Mouse (Mus musculus) lung, adult 2 months (tissue): ENCODE data around the gene Col23a1. TPM values are rescaled to one million over a fixed set of nuclear protein-coding genes. Genes with fewer than 3 reads are reported as not detected.

ENCODE experiments used
- DNase-seq: peaks from one replicate; pipeline ENCODE4 v3.0.0; 2022
- H3K4me1 ChIP-seq: fragments of 200-500 bp; 2 replicates; pipeline ENCODE4 v1.6.1; 2011; ENCODE audit warnings: low read length; ENCODE audit not compliant: control insufficient read depth, insufficient read depth
- H3K4me3 ChIP-seq: fragments of 200-500 bp; replicated peaks from 2 replicates; pipeline ENCODE3; 2011; ENCODE audit warnings: low read depth, mild to moderate bottlenecking, control low read depth, low read length; ENCODE audit errors: extremely low read depth
- CTCF ChIP-seq: fragments of 200-500 bp; IDR thresholded peaks from 2 replicates; pipeline ENCODE4 v1.5.1; 2011; ENCODE audit warnings: mild to moderate bottlenecking, low read length, control low read depth; ENCODE audit not compliant: insufficient read depth
- POLR2A ChIP-seq: fragments of 200-500 bp; IDR thresholded peaks from 2 replicates; pipeline ENCODE4 v1.6.1; 2011; ENCODE audit warnings: low read depth, mild to moderate bottlenecking, control low read depth, low read length, borderline replicate concordance; ENCODE audit errors: extremely low read depth
- WGBS: fragments of 180-500 bp; shearing (Covaris S2); methylation state at CpG from one replicate; pipeline ENCODE4 v1.1.7; 2018; 5-methylcytosine and 5-hydroxymethylcytosine counted together
- polyA plus RNA-seq: library from polyadenylated mRNA; depleted of rRNA; stranded (reverse); fragments of >200 nt; gene quantifications from 2 replicates; pipeline ENCODE4 v1.2.3, GENCODE M21; 2012

The Col23a1 gene
- polyA plus RNA-seq, 1 experiment, result 27.1 TPM

DNA sequence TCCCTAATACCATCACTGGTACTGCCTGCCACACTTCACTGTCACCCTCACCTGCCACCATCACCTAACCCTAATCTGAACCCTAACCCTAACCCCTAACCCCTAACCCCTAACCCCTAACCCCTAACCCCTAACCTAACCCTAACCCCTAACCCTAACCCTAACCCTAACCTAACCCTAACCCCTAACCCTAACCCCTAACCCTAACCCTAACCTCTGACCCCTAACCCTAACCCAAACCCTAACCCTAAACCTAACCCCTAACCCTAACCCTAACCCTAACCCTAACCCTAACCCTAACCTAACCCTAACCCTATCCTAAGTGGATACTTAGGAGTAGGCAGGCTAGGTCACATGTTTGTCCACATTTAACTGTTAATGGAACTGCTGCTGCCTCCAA, 165.8 kb downstream of the Col23a1 start:
- TF ChIP-seq POLR2A, result no peak
- TF ChIP-seq CTCF, result no peak
- H3K4me3 ChIP-seq, result no peak overlapping the region
- no peak for DNase-seq
- no peaks in the 10 kb centered on the region for H3K4me1 ChIP-seq

DNA sequence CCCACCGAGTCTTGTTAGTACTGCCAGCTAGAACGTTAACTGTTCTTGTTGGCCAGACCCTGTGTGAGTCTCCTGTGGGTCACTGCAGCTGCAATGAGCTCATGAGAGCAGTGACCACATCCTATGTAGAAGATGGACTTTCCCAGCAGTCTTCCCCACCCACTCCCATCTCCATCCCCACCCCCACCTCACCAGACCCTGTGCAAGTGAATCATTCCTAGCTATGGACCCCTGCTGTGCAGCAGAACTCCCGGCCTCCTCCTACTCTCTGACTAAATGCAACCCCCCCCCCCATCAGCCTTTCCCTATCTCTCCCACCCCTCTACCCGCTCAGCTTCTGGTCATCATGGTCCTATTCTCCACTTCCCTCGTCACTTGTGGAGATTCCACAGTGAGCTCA, 167.9 kb downstream of the Col23a1 start:
- H3K4me1 ChIP-seq, result no peaks in the 10 kb centered on the region
- TF ChIP-seq POLR2A, result no peak
- TF ChIP-seq CTCF, result no peak
- WGBS, result 58% methylated on average over 5 of the region's 5 CpGs
- no peak for DNase-seq
- no peak overlapping the region for H3K4me3 ChIP-seq

DNA sequence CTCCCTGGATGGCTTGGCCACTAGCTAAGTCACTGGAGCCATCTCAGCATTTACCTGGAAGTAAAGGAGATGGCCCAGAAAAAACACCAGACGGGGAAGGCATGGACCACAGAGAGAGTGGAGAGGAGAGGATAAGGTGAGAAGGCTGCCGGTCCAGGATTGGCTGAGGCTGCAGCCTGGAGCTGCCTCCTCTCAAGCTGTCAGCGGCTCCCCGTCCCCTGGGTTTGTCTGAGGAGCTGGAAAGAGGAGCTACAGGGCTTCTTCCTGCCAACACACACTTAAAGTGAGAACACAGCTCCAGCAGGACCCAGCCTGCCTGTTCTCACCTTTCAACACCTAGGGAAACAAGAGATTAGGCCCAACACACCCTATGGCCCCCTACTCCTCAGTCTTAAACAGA, 168.9 kb downstream of the Col23a1 start:
- 52% methylated on average over 4 of the region's 4 CpGs for WGBS
- H3K4me3 ChIP-seq, result no peak overlapping the region

DNA sequence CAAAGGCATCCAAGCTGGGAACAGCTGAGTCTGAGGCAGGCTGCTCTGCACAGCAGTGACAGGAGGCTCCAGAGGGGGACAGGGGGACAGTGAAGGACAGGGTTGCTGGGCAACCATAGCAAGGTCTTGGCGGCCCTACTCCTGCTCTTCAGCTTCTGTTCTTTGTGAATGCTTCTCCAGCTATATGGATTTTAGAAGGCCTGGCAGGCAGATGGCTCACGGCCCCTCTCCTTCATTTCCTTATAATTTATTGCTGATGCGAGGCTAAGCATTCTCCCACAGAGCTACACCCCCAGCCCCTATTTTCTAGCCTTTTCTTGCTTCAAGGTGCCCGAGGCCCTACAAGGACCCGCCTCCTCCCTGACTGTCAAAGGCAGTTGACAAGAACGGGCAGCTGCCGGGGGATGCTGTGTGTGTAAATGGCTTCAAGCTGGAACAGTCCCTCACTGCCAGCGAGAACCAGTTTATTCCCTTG, 169.9 kb downstream of the Col23a1 start:
- H3K4me1 ChIP-seq, result no peaks in the 10 kb centered on the region
- TF ChIP-seq CTCF (no peak), POLR2A (no peak)
- DNase-seq, result no peak
- H3K4me3 ChIP-seq, result no peak overlapping the region
- 70% methylated on average over 8 of the region's 8 CpGs for WGBS

More for the DNA sequence above, 168.9 kb downstream of the Col23a1 start:
- DNase-seq, result no peak
- H3K4me1 ChIP-seq, result no peaks in the 10 kb centered on the region
- TF ChIP-seq POLR2A, result no peak

DNA sequence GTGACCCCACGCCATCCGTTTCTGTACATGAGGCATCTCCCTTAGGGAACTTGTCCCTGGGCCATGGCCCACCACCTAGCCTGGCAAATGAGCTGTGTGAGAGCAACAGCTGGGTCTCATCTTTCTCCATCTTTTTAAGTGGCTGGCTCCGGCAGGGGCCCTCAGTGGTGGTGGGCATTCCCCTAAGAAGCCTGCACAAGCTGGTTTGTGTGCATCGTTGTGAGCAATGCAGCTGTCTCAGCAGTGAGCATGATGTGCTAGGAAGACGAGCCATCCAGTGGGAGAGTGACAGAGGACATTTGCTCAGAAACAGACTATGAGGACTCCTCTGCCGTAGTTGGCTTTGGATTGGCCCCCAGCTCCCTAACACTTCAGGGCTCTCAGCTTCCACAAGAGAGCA, 179.0 kb downstream of the Col23a1 start:
- 66% methylated on average over 6 of the region's 6 CpGs for WGBS
- no peak overlapping the region for H3K4me3 ChIP-seq
- TF ChIP-seq CTCF (no peak), POLR2A (no peak)
- H3K4me1 ChIP-seq, result peaks cover 10% of the 10 kb centered on the region
- no peak for DNase-seq

DNA sequence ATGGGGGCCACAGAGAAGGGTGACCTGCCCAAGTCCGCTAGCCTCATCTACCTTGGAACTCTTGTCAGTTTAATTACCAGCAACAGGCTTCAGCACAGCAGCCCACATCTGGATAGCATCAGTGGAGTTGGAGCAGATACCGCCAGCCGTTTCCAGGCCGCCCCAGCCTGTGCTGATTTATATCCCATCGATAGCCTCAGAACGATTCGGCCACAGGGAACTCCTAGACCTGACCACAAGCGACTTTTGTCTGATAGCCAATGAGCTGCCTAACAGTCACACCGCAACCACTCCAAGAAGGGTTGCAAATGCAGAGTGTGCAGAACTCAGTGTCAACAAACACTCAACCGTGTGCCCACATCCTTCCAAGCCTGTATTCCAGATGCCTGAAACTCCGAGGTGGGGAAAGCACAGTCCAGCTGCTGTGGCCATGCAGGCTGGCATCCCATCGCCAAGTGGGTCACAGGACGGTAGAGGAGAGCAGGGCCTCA, 179.7 kb downstream of the Col23a1 start:
- TF ChIP-seq POLR2A (no peak), CTCF (no peak)
- peak; percentile 18 for DNase-seq
- WGBS, result 45% methylated on average over 13 of the region's 13 CpGs
- peaks cover 10% of the 10 kb centered on the region for H3K4me1 ChIP-seq
- H3K4me3 ChIP-seq, result no peak overlapping the region

DNA sequence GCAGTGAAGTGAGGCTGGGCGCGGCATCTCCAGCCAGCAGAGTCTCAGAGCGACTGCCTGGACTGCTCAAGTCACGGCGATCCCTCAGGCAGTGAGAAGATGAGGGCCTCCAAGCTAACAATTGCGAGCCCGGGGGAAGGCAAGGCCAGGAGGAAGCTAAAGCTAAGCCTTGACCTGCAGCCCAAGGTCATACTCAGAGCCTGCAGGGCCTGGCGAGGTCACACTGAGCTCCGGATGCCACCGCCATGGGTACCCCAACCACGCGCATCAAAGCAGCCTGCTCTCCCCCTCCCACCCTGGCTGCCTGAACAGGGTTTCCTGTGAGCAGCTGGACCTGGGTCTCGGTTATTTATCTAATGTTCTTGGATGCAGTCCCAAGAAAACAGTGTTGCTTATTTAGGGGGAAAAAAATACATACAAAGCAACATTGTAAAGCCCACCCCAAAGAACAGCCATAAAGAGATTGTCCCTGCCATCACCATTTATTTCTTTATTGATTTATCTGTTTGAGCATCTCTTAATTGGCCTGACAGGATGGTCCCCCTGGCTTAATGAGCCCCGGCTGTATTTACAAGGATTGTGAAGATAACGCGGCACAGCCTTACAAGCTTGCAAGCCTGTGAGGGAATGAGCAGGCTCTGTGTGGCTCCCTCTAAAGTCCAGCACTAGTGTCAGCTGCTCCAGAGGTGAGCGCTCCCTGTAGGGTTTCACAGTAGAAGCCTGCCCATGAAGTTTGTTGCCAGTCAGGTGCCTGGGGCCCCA, 180.8 kb downstream of the Col23a1 start:
- no peak overlapping the region for H3K4me3 ChIP-seq
- WGBS, result 32% methylated on average over 17 of the region's 17 CpGs
- TF ChIP-seq POLR2A (no peak), CTCF (no peak)
- DNase-seq, result no peak
- H3K4me1 ChIP-seq, result peaks cover 10% of the 10 kb centered on the region

DNA sequence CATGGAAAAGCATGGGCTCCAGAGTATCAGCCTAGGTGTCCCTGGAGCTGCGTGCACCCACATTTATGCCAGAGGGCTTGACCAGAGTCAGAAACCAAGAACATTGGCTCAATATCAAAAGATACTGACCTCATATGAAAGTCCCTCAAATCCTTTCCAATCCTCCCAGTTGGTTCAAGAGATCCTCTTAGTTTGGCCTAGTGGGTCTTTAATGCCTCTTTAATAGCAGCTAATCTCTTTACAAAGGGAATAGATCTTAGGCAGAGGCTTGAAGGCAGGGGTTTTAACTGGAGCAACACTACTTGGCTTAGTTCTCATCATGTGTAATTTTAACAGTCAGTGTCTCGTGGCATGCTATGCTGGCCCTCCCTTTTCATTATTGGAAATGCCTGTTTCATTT, 184.0 kb downstream of the Col23a1 start:
- no peak for DNase-seq
- TF ChIP-seq POLR2A (no peak), CTCF (no peak)
- peaks cover 10% of the 10 kb centered on the region for H3K4me1 ChIP-seq
- 78% methylated on average over 2 of the region's 2 CpGs for WGBS
- H3K4me3 ChIP-seq, result no peak overlapping the region

DNA sequence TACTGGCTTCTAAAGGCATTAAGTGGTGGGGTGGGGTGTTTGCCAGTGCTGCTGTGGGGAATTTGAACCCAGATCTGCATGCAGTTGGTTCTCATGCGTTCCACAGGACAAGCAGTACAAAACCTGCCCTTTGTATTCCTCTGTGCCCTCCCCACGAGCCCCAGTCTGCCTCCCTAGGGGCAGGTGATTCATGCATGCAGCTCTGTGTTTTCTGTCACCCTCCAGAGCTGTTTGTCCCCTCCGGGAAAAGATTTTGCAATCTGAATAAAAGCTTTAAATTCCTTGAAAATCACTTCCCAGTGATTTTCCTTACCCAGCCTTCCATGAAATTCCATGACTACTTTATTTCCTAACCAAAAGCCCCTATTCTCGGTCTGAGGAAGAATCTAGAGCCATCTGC, 186.8 kb downstream of the Col23a1 start:
- 61% methylated on average over 4 of the region's 4 CpGs for WGBS
- no peak for DNase-seq
- H3K4me1 ChIP-seq, result no peaks in the 10 kb centered on the region
- no peak for TF ChIP-seq POLR2A
- no peak for TF ChIP-seq CTCF
- H3K4me3 ChIP-seq, result no peak overlapping the region

DNA sequence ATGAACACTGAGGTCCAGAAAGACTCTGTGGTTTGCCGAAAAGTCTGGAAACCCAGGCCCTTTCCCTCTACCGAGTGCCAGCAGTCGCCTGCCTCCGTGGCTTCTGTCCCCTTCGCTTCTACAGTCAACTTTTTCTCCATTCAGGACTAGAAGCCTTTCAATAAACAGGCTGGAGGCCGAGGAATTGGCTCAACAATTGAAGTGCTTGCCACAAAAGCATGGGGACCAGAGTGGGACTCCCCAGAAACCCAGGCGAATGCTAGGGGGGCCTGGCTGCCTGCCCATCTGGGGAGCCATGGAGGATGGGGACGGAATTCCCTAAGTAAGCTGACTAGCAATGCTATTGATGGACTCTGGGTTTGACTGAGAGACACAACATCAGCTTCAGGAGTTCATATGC, 187.9 kb downstream of the Col23a1 start:
- WGBS, result 69% methylated on average over 8 of the region's 8 CpGs
- H3K4me1 ChIP-seq, result no peaks in the 10 kb centered on the region
- TF ChIP-seq CTCF, result no peak
- no peak for TF ChIP-seq POLR2A
- no peak for DNase-seq
- H3K4me3 ChIP-seq, result no peak overlapping the region

DNA sequence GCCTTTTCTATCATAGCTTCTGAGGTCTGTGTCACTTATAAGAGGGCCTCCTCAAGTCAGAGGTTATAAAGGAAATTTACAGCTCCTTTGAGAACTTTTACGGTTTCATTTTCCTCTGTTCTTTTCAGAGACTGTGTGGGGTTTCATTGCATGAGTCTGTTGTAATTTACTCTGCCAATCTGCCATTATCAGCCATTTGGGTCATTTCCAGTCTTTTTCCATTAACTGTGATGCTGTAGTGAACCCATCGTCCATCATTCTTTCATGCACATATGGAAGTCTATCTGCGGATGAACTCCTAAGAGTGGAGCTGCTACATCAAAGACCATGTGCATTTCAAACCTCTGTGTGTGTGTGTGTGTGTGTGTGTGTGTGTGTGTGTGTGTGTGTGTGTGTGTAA, 192.5 kb downstream of the Col23a1 start:
- DNase-seq, result no peak
- no peaks in the 10 kb centered on the region for H3K4me1 ChIP-seq
- TF ChIP-seq POLR2A (no peak), CTCF (no peak)
- 62% methylated on average over 3 of the region's 3 CpGs for WGBS
- H3K4me3 ChIP-seq, result no peak overlapping the region
